Mouse (Mus musculus): ENCODE measurements around the gene Vmn1r34.
A peak's percentile ranks its signal among the peaks of the same experiment; 100 is the strongest.
"Not testable (repeated sequence)": the region's sequence is repeated elsewhere in the genome, so short reads cannot be mapped to it uniquely, and the experiment has no call there.

Vmn1r34 gene

GRCm38 (mm10) chr6:66643779-66644178 lies at the start of gene Vmn1r34:
Gene Vmn1r34 (minus strand): TSS chr6:66643879.
- Histone ChIP-seq H3K27me3 (ENCODE audit: control insufficient read depth, insufficient read depth, low read length, poor library complexity, severe bottlenecking) (no peaks in the 10 kb centered on the region), H3K36me3 (ENCODE audit: control insufficient read depth, insufficient read depth, low read length, poor library complexity, severe bottlenecking) (no peaks in the 10 kb centered on the region)
- no peak for DNase-seq (ENCODE audit: low read depth, low spot score)

- no peaks in the 10 kb centered on the region for H3K36me3 ChIP-seq (ENCODE audit: control insufficient read depth, insufficient read depth, low read length, poor library complexity, severe bottlenecking)
- no peak for DNase-seq (ENCODE audit: low read depth, low spot score)
Observed at GRCm38 (mm10) chr6:66685806-66686205, 42.1 kb upstream of the Vmn1r34 start, which contains the start of gene Vmn1r35. Gene Vmn1r35 (minus strand): TSS chr6:66685906.

GRCm38 (mm10) chr6:66618182-66618581 lies 25.5 kb downstream of the Vmn1r34 start, which contains the start of gene Vmn1r33:
Gene Vmn1r33 (minus strand): TSS chr6:66618282.
- DNase-seq (ENCODE audit: low read depth, low spot score); H3K27me3 ChIP-seq (ENCODE audit: control insufficient read depth, insufficient read depth, low read length, poor library complexity, severe bottlenecking); H3K36me3 ChIP-seq (ENCODE audit: control insufficient read depth, insufficient read depth, low read length, poor library complexity, severe bottlenecking): not testable (repeated sequence)

More at GRCm38 (mm10) chr6:66685806-66686205, 42.1 kb upstream of the Vmn1r34 start, which contains the start of gene Vmn1r35:
- no peaks in the 10 kb centered on the region for H3K27me3 ChIP-seq (ENCODE audit: control insufficient read depth, insufficient read depth, low read length, poor library complexity, severe bottlenecking)

GRCm38 (mm10) chr6:66595804-66596203 lies 47.9 kb downstream of the Vmn1r34 start:
- Histone ChIP-seq H3K27me3 (ENCODE audit: control insufficient read depth, insufficient read depth, low read length, poor library complexity, severe bottlenecking) (no peaks in the 10 kb centered on the region), H3K36me3 (ENCODE audit: control insufficient read depth, insufficient read depth, low read length, poor library complexity, severe bottlenecking) (no peaks in the 10 kb centered on the region)
- peak; percentile 76 for DNase-seq (ENCODE audit: low read depth, low spot score)
